Mouse (Mus musculus): Measurements from ENCODE around the gene Dhx58.
A peak's percentile ranks its signal among the peaks of the same experiment; 100 is the strongest.
"Not testable (repeated sequence)": the region's sequence is repeated elsewhere in the genome, so short reads cannot be mapped to it uniquely, and the experiment has no call there.

The Dhx58 gene

GRCm38 (mm10) chr11:100702081-100702851, 1.8 kb downstream of the Dhx58 start:
- DNase-seq (ENCODE audit: low spot score in 2 of 2), result peak; percentile 49 to 73

- peak; percentile 65 to 84 for DNase-seq (ENCODE audit: low spot score in 2 of 2)
These were observed 2.8 kb downstream of the Dhx58 start for GRCm38 (mm10) chr11:100701301-100701700.

GRCm38 (mm10) chr11:100700710-100701109, 3.4 kb downstream of the Dhx58 start:
- DNase-seq (ENCODE audit: low spot score in 2 of 2), result no peak

GRCm38 (mm10) chr11:100697921-100698320, 6.2 kb downstream of the Dhx58 start:
- DNase-seq (ENCODE audit: low spot score in 2 of 2), result no peak

- DNase-seq (ENCODE audit: low spot score in 2 of 2), result peak; percentile 74 to 85
These were observed 9.1 kb downstream of the Dhx58 start for GRCm38 (mm10) chr11:100694926-100695325.

GRCm38 (mm10) chr11:100693154-100693553, 10.9 kb downstream of the Dhx58 start:
- no peak for DNase-seq (ENCODE audit: low spot score in 2 of 2)

GRCm38 (mm10) chr11:100692164-100692616, 11.9 kb downstream of the Dhx58 start, which contains the start of gene Zfp385c:
Zfp385c (minus strand) TSS chr11:100692455.
- no peak for DNase-seq (ENCODE audit: low spot score in 2 of 2)

- DNase-seq (ENCODE audit: low spot score in 2 of 2), result no peak
These were observed 13.7 kb downstream of the Dhx58 start for GRCm38 (mm10) chr11:100690389-100690788.

GRCm38 (mm10) chr11:100688443-100688842, 15.6 kb downstream of the Dhx58 start:
- no peak for DNase-seq (ENCODE audit: low spot score in 2 of 2)

GRCm38 (mm10) chr11:100687265-100687664, 16.8 kb downstream of the Dhx58 start:
- no peak for DNase-seq (ENCODE audit: low spot score in 2 of 2)

GRCm38 (mm10) chr11:100685371-100685770, 18.7 kb downstream of the Dhx58 start:
- no peak for DNase-seq (ENCODE audit: low spot score in 2 of 2)

- DNase-seq (ENCODE audit: low spot score in 2 of 2), result no peak
These were observed 20.0 kb downstream of the Dhx58 start for GRCm38 (mm10) chr11:100684084-100684483.

- no peak for DNase-seq (ENCODE audit: low spot score in 2 of 2)
These were observed 21.5 kb downstream of the Dhx58 start for GRCm38 (mm10) chr11:100682526-100682925.

- no peak for DNase-seq (ENCODE audit: low spot score in 2 of 2)
These were observed 22.2 kb downstream of the Dhx58 start for GRCm38 (mm10) chr11:100681826-100682225.

GRCm38 (mm10) chr11:100677810-100678209, 26.3 kb downstream of the Dhx58 start:
- DNase-seq (ENCODE audit: low spot score in 2 of 2), result no peak

- peak in 1 of 2 experiments; percentile 18 for DNase-seq (ENCODE audit: low spot score in 2 of 2)
These were observed 30.9 kb downstream of the Dhx58 start for GRCm38 (mm10) chr11:100673169-100673568.

- no peak for DNase-seq (ENCODE audit: low spot score in 2 of 2)
These were observed 32.1 kb downstream of the Dhx58 start for GRCm38 (mm10) chr11:100671956-100672355.

GRCm38 (mm10) chr11:100671049-100671448, 33.0 kb downstream of the Dhx58 start:
- no peak for DNase-seq (ENCODE audit: low spot score in 2 of 2)

GRCm38 (mm10) chr11:100659806-100660205, 44.3 kb downstream of the Dhx58 start:
- no peak for DNase-seq (ENCODE audit: low spot score in 2 of 2)

- no peak for DNase-seq (ENCODE audit: low spot score in 2 of 2)
These were observed 47.6 kb downstream of the Dhx58 start for GRCm38 (mm10) chr11:100656458-100656857.

- not testable (repeated sequence) for DNase-seq (ENCODE audit: low spot score in 2 of 2)
These were observed 48.5 kb downstream of the Dhx58 start for GRCm38 (mm10) chr11:100655589-100655988.

- DNase-seq (ENCODE audit: low spot score in 2 of 2), result no peak
These were observed 52.3 kb downstream of the Dhx58 start for GRCm38 (mm10) chr11:100651748-100652147.

GRCm38 (mm10) chr11:100651205-100651604, 52.9 kb downstream of the Dhx58 start:
- no peak for DNase-seq (ENCODE audit: low spot score in 2 of 2)

Data from spleen, postnatal 10 days (tissue).